Mouse (Mus musculus) stomach, embryonic 14.5 days (tissue): Measurements from ENCODE around the gene Col26a1. TPM values are rescaled to one million over a fixed set of nuclear protein-coding genes. Genes with fewer than 3 reads are reported as not detected.

ENCODE experiments used
- ATAC-seq: fragments of 200-750 bp; cut with Nextera tagmentation; 2 replicates; pipeline ENCODE4 v1.8.0; 2017; ENCODE audit warnings: low read depth, moderate TSS enrichment; ENCODE audit not compliant: insufficient number of reproducible peaks, insufficient read depth, low FRiP score
- H3K27ac ChIP-seq: fragments of 300-500 bp; sonication (generic); 2 replicates; pipeline ENCODE4 v1.5.1; 2014; ENCODE audit warnings: mild to moderate bottlenecking, low read length, moderate library complexity, mixed read lengths
- H3K27me3 ChIP-seq: fragments of 300-500 bp; sonication (generic); 2 replicates; pipeline ENCODE4 v1.6.1; 2014; ENCODE audit warnings: low read length, control low read depth, mixed read lengths; ENCODE audit not compliant: control insufficient read depth, insufficient read depth
- H3K36me3 ChIP-seq: fragments of 300-500 bp; sonication (generic); 2 replicates; pipeline ENCODE4 v1.6.1; 2014; ENCODE audit warnings: mild to moderate bottlenecking, control low read depth, low read length, moderate library complexity, mixed read lengths; ENCODE audit not compliant: control insufficient read depth, insufficient read depth
- H3K4me1 ChIP-seq: fragments of 300-500 bp; sonication (generic); 2 replicates; pipeline ENCODE4 v1.6.1; 2014; ENCODE audit warnings: low read length, control low read depth, mixed read lengths; ENCODE audit not compliant: control insufficient read depth, insufficient read depth
- H3K4me2 ChIP-seq: fragments of 300-500 bp; sonication (generic); replicated peaks from 2 replicates; pipeline ENCODE4 v1.6.1; 2014; ENCODE audit warnings: low read depth, low read length, control low read depth
- H3K4me3 ChIP-seq: fragments of 300-500 bp; sonication (generic); 2 replicates; pipeline ENCODE4 v1.5.1; 2014; ENCODE audit warnings: low read depth, low read length, control low read depth
- H3K9ac ChIP-seq: fragments of 300-500 bp; sonication (generic); replicated peaks from 2 replicates; pipeline ENCODE4 v1.6.1; 2014; ENCODE audit warnings: low read depth, mild to moderate bottlenecking, control low read depth, low read length, moderate library complexity, mixed read lengths
- H3K9me3 ChIP-seq: fragments of 300-500 bp; sonication (generic); 2 replicates; pipeline ENCODE4 v1.6.1; 2016; ENCODE audit warnings: low read depth, low read length, control low read depth; ENCODE audit not compliant: control insufficient read depth
- WGBS: fragments of 180-500 bp; shearing (Covaris S2); extraction: QIAGEN DNeasy Blood & Tissue Kit; methylation state at CpG from one replicate; pipeline ENCODE4 v1.1.7; 2014; 5-methylcytosine and 5-hydroxymethylcytosine counted together
- polyA plus RNA-seq: library from polyadenylated mRNA; unstranded; fragments of >200 nt; fragmentation: Nextera tagmentation; extraction: Ambion mirVana; gene quantifications from 2 replicates; pipeline ENCODE4 v1.2.1, GENCODE M21; 2014

Gene Col26a1
- polyA plus RNA-seq, 1 experiment from 2014 or later = 11.7 TPM

GRCm38 (mm10) chr5:136846385-136847264 is 36.4 kb downstream of the Col26a1 start:
- Histone ChIP-seq H3K4me3 (no peak overlapping the region), H3K9me3 (no peaks in the 10 kb centered on the region), H3K27me3 (no peaks in the 10 kb centered on the region), H3K9ac (no peak overlapping the region), H3K4me2 (no peak overlapping the region), H3K27ac (no peak overlapping the region), H3K4me1 (no peaks in the 10 kb centered on the region), H3K36me3 (no peaks in the 10 kb centered on the region)
- WGBS = 78% methylated on average over 19 of the region's 19 CpGs
- ATAC-seq = peak; percentile 49; the same call in 1 of the 2 replicates

- no peak for ATAC-seq
- 67% methylated on average over 5 of the region's 5 CpGs for WGBS
- Histone ChIP-seq H3K27ac (no peak overlapping the region), H3K9me3 (no peaks in the 10 kb centered on the region), H3K4me2 (no peak overlapping the region), H3K36me3 (no peaks in the 10 kb centered on the region), H3K9ac (no peak overlapping the region), H3K4me1 (no peaks in the 10 kb centered on the region), H3K27me3 (no peaks in the 10 kb centered on the region), H3K4me3 (no peak overlapping the region)
Observed at GRCm38 (mm10) chr5:136843930-136844329, 39.1 kb downstream of the Col26a1 start.

GRCm38 (mm10) chr5:136840036-136840435 is 43.0 kb downstream of the Col26a1 start:
- H3K4me3 ChIP-seq = no peak overlapping the region
- H3K4me1 ChIP-seq = no peaks in the 10 kb centered on the region
- ATAC-seq = no peak
- no peaks in the 10 kb centered on the region for H3K27me3 ChIP-seq
- no peak overlapping the region for H3K4me2 ChIP-seq
- no peaks in the 10 kb centered on the region for H3K9me3 ChIP-seq
- 5% methylated on average over 8 of the region's 8 CpGs for WGBS
- H3K27ac ChIP-seq = no peak overlapping the region
- H3K9ac ChIP-seq = no peak overlapping the region
- no peaks in the 10 kb centered on the region for H3K36me3 ChIP-seq

GRCm38 (mm10) chr5:136833053-136833452 is 50.0 kb downstream of the Col26a1 start:
- no peak overlapping the region for H3K27ac ChIP-seq
- no peaks in the 10 kb centered on the region for H3K4me1 ChIP-seq
- 82% methylated on average over 3 of the region's 3 CpGs for WGBS
- no peak overlapping the region for H3K9ac ChIP-seq
- H3K4me2 ChIP-seq = no peak overlapping the region
- ATAC-seq = no peak
- H3K9me3 ChIP-seq = no peaks in the 10 kb centered on the region
- H3K4me3 ChIP-seq = no peak overlapping the region
- H3K36me3 ChIP-seq = no peaks in the 10 kb centered on the region
- H3K27me3 ChIP-seq = no peaks in the 10 kb centered on the region

- Histone ChIP-seq H3K4me1 (no peaks in the 10 kb centered on the region), H3K9me3 (no peaks in the 10 kb centered on the region), H3K36me3 (no peaks in the 10 kb centered on the region), H3K4me3 (no peak overlapping the region), H3K27me3 (no peaks in the 10 kb centered on the region), H3K27ac (no peak overlapping the region), H3K4me2 (no peak overlapping the region), H3K9ac (no peak overlapping the region)
- no peak for ATAC-seq
- 83% methylated on average over 3 of the region's 3 CpGs for WGBS
Observed at GRCm38 (mm10) chr5:136830156-136830555, 52.9 kb downstream of the Col26a1 start.

- Histone ChIP-seq H3K9me3 (no peaks in the 10 kb centered on the region), H3K36me3 (no peaks in the 10 kb centered on the region), H3K4me2 (no peak overlapping the region), H3K4me1 (no peaks in the 10 kb centered on the region), H3K27ac (no peak overlapping the region), H3K9ac (no peak overlapping the region), H3K4me3 (no peak overlapping the region), H3K27me3 (no peaks in the 10 kb centered on the region)
- 79% methylated on average over 8 of the region's 8 CpGs for WGBS
- no peak for ATAC-seq
Observed at GRCm38 (mm10) chr5:136821971-136822370, 61.0 kb downstream of the Col26a1 start.

GRCm38 (mm10) chr5:136820911-136821310 is 62.1 kb downstream of the Col26a1 start:
- no peak for ATAC-seq
- H3K36me3 ChIP-seq = no peaks in the 10 kb centered on the region
- no peaks in the 10 kb centered on the region for H3K4me1 ChIP-seq
- no peaks in the 10 kb centered on the region for H3K27me3 ChIP-seq
- no peak overlapping the region for H3K27ac ChIP-seq
- H3K4me2 ChIP-seq = no peak overlapping the region
- H3K9ac ChIP-seq = no peak overlapping the region
- 83% methylated on average over 2 of the region's 2 CpGs for WGBS
- H3K4me3 ChIP-seq = no peak overlapping the region
- no peaks in the 10 kb centered on the region for H3K9me3 ChIP-seq

GRCm38 (mm10) chr5:136819686-136820085 is 63.3 kb downstream of the Col26a1 start:
- H3K4me3 ChIP-seq = no peak overlapping the region
- H3K36me3 ChIP-seq = no peaks in the 10 kb centered on the region
- WGBS = 67% methylated on average over 11 of the region's 11 CpGs
- H3K9me3 ChIP-seq = no peaks in the 10 kb centered on the region
- no peaks in the 10 kb centered on the region for H3K4me1 ChIP-seq
- H3K4me2 ChIP-seq = no peak overlapping the region
- ATAC-seq = no peak
- no peaks in the 10 kb centered on the region for H3K27me3 ChIP-seq
- H3K27ac ChIP-seq = no peak overlapping the region
- H3K9ac ChIP-seq = no peak overlapping the region
